Mouse (Mus musculus) E14TG2a.4 (cell line): ENCODE measurements around the gene Flrt1.

Source experiments
- CTCF ChIP-seq: conservative IDR thresholded peaks from 2 replicates; pipeline ENCODE4 v1.5.1; 2014; ENCODE audit warnings: low read length
- POU5F1 ChIP-seq: IDR thresholded peaks from 2 replicates; pipeline ENCODE4 v1.6.1; 2014; ENCODE audit warnings: low read length, borderline replicate concordance

- TF ChIP-seq CTCF (no peak), POU5F1 (no peak)
These were observed 35.5 kb downstream of the Flrt1 start for GRCm38 (mm10) chr19:7069781-7070763.
